Mouse (Mus musculus): ENCODE measurements around the gene Pigu. TPM values are rescaled to one million over a fixed set of nuclear protein-coding genes. Genes with fewer than 3 reads are reported as not detected.

The Pigu gene
- polyA plus RNA-seq (2014; fragmentation: Nextera tagmentation; extraction: Ambion mirVana), result 66.8 and 73.3 TPM in 2 replicates

GRCm38 (mm10) chr2:155356971-155357591 lies at the start of gene Pigu:
Gene Pigu, minus strand, starts transcription at chr2:155357430.
- H3K4me2 ChIP-seq (replicated peaks; ENCODE audit: low read depth, low read length), result peak within 1 kb of the TSS; percentile 74
- WGBS, result under 1% methylated on average over 38 of the region's 38 CpGs
- peak within 1 kb of the TSS; percentile 94 for H3K4me3 ChIP-seq (ENCODE audit: low read length)
- peaks cover 7% of the 10 kb centered on the region; the same call in 1 of the 2 replicates for H3K4me1 ChIP-seq (ENCODE audit: control insufficient read depth, insufficient read depth, low read length)
- H3K9me3 ChIP-seq (ENCODE audit: control insufficient read depth, low read length), result no peaks in the 10 kb centered on the region
- ATAC-seq (ENCODE audit: low FRiP score, low TSS enrichment), result peak; percentile 98
- H3K9ac ChIP-seq (ENCODE audit: low read depth, low read length), result peak within 1 kb of the TSS; percentile 78
- no peaks in the 10 kb centered on the region for H3K36me3 ChIP-seq (ENCODE audit: control insufficient read depth, insufficient read depth, low read length)
- H3K27ac ChIP-seq (ENCODE audit: low read depth, low read length), result peak within 1 kb of the TSS; percentile 71
- H3K27me3 ChIP-seq (ENCODE audit: control insufficient read depth, insufficient read depth, low read length), result no peaks in the 10 kb centered on the region

- 78% methylated on average over 1 of the region's 1 CpGs for WGBS
- H3K4me2 ChIP-seq (replicated peaks; ENCODE audit: low read depth, low read length), result no peak overlapping the region
- peaks cover 79% of the 10 kb centered on the region for H3K36me3 ChIP-seq (ENCODE audit: control insufficient read depth, insufficient read depth, low read length)
Observed at GRCm38 (mm10) chr2:155404635-155405034, 47.4 kb upstream of the Pigu start.

GRCm38 (mm10) chr2:155401926-155402325 lies 44.7 kb upstream of the Pigu start:
- Histone ChIP-seq H3K9ac (ENCODE audit: low read depth, low read length) (no peak overlapping the region), H3K36me3 (ENCODE audit: control insufficient read depth, insufficient read depth, low read length) (peaks cover 65% of the 10 kb centered on the region), H3K4me2 (replicated peaks; ENCODE audit: low read depth, low read length) (no peak overlapping the region), H3K4me3 (ENCODE audit: low read length) (no peak overlapping the region), H3K27ac (ENCODE audit: low read depth, low read length) (no peak overlapping the region), H3K4me1 (ENCODE audit: control insufficient read depth, insufficient read depth, low read length) (no peaks in the 10 kb centered on the region), H3K9me3 (ENCODE audit: control insufficient read depth, low read length) (no peaks in the 10 kb centered on the region), H3K27me3 (ENCODE audit: control insufficient read depth, insufficient read depth, low read length) (no peaks in the 10 kb centered on the region)
- ATAC-seq (ENCODE audit: low FRiP score, low TSS enrichment), result no peak
- 95% methylated on average over 4 of the region's 4 CpGs for WGBS

More at GRCm38 (mm10) chr2:155404635-155405034, 47.4 kb upstream of the Pigu start:
- H3K9ac ChIP-seq (ENCODE audit: low read depth, low read length), result no peak overlapping the region
- H3K9me3 ChIP-seq (ENCODE audit: control insufficient read depth, low read length), result no peaks in the 10 kb centered on the region
- H3K4me3 ChIP-seq (ENCODE audit: low read length), result no peak overlapping the region
- no peak overlapping the region for H3K27ac ChIP-seq (ENCODE audit: low read depth, low read length)
- no peaks in the 10 kb centered on the region for H3K27me3 ChIP-seq (ENCODE audit: control insufficient read depth, insufficient read depth, low read length)
- H3K4me1 ChIP-seq (ENCODE audit: control insufficient read depth, insufficient read depth, low read length), result no peaks in the 10 kb centered on the region
- no peak for ATAC-seq (ENCODE audit: low FRiP score, low TSS enrichment)

- no peaks in the 10 kb centered on the region for H3K27me3 ChIP-seq (ENCODE audit: control insufficient read depth, insufficient read depth, low read length)
- H3K36me3 ChIP-seq (ENCODE audit: control insufficient read depth, insufficient read depth, low read length), result peaks cover 58% of the 10 kb centered on the region
- no peak overlapping the region for H3K4me3 ChIP-seq (ENCODE audit: low read length)
- no peak overlapping the region for H3K27ac ChIP-seq (ENCODE audit: low read depth, low read length)
- no peaks in the 10 kb centered on the region for H3K9me3 ChIP-seq (ENCODE audit: control insufficient read depth, low read length)
- no peaks in the 10 kb centered on the region for H3K4me1 ChIP-seq (ENCODE audit: control insufficient read depth, insufficient read depth, low read length)
- ATAC-seq (ENCODE audit: low FRiP score, low TSS enrichment), result no peak
- no peak overlapping the region for H3K4me2 ChIP-seq (replicated peaks; ENCODE audit: low read depth, low read length)
- no peak overlapping the region for H3K9ac ChIP-seq (ENCODE audit: low read depth, low read length)
Observed at GRCm38 (mm10) chr2:155400276-155400675, 43.0 kb upstream of the Pigu start.

GRCm38 (mm10) chr2:155394586-155394985 lies 37.4 kb upstream of the Pigu start:
- no peak overlapping the region for H3K9ac ChIP-seq (ENCODE audit: low read depth, low read length)
- ATAC-seq (ENCODE audit: low FRiP score, low TSS enrichment), result no peak
- no peaks in the 10 kb centered on the region for H3K9me3 ChIP-seq (ENCODE audit: control insufficient read depth, low read length)
- H3K36me3 ChIP-seq (ENCODE audit: control insufficient read depth, insufficient read depth, low read length), result peaks cover 42% of the 10 kb centered on the region
- WGBS, result 90% methylated on average over 5 of the region's 5 CpGs
- no peak overlapping the region for H3K4me2 ChIP-seq (replicated peaks; ENCODE audit: low read depth, low read length)
- H3K4me3 ChIP-seq (ENCODE audit: low read length), result no peak overlapping the region
- H3K4me1 ChIP-seq (ENCODE audit: control insufficient read depth, insufficient read depth, low read length), result no peaks in the 10 kb centered on the region
- H3K27ac ChIP-seq (ENCODE audit: low read depth, low read length), result no peak overlapping the region
- H3K27me3 ChIP-seq (ENCODE audit: control insufficient read depth, insufficient read depth, low read length), result no peaks in the 10 kb centered on the region

DNA sequence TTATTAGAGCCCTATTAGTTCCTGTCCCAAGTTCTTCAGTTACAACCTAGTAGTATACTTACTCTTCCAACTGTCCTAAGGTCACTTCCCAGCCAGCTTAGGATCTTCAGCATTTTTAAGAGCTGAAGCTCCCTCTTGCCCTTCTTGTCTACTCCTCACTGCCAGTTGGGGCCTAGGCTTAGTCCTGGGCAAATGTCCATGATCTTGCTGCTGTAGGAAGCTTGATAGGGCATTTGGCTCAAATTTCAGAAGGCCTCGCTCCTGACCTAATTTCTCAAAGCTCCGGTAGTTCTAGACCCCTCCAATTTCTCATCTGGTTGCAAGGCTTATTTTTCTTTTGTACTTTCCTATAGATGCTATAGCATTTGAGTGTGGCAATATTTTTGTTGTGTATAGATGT lies 31.3 kb upstream of the Pigu start:
- no peaks in the 10 kb centered on the region; the same call in 1 of the 2 replicates for H3K4me1 ChIP-seq (ENCODE audit: control insufficient read depth, insufficient read depth, low read length)
- no peak overlapping the region for H3K27ac ChIP-seq (ENCODE audit: low read depth, low read length)
- H3K9ac ChIP-seq (ENCODE audit: low read depth, low read length), result no peak overlapping the region
- no peak overlapping the region for H3K4me3 ChIP-seq (ENCODE audit: low read length)
- no peaks in the 10 kb centered on the region for H3K27me3 ChIP-seq (ENCODE audit: control insufficient read depth, insufficient read depth, low read length)
- no peak for ATAC-seq (ENCODE audit: low FRiP score, low TSS enrichment)
- no peak overlapping the region for H3K4me2 ChIP-seq (replicated peaks; ENCODE audit: low read depth, low read length)
- H3K9me3 ChIP-seq (ENCODE audit: control insufficient read depth, low read length), result no peaks in the 10 kb centered on the region
- 75% methylated on average over 2 of the region's 2 CpGs for WGBS
- H3K36me3 ChIP-seq (ENCODE audit: control insufficient read depth, insufficient read depth, low read length), result peaks cover 32% of the 10 kb centered on the region

DNA sequence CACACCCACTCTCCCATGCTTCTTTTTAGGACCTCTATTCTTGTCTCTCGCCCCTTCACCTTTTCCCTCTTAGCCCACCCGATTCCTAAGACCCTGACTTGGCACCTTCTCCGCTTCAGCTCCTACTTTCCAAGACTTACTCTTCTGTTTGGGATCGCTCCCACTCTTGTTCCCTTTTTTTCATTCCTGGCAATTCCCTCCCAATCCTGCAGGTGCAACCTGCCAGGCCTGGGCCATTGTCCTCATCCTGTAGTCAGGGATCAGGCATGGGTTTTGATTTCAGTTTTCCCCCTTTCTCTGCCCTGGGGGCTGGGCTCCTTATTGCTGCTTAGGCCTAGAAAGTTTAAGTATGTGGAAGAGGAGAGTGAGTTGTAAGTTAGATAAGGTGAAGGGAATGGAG lies 29.8 kb upstream of the Pigu start:
- no peak for ATAC-seq (ENCODE audit: low FRiP score, low TSS enrichment)

GRCm38 (mm10) chr2:155386534-155386899 lies 29.3 kb upstream of the Pigu start:
- H3K9me3 ChIP-seq (ENCODE audit: control insufficient read depth, low read length), result no peaks in the 10 kb centered on the region
- peaks cover 32% of the 10 kb centered on the region for H3K36me3 ChIP-seq (ENCODE audit: control insufficient read depth, insufficient read depth, low read length)
- peaks cover 7% of the 10 kb centered on the region; the same call in 1 of the 2 replicates for H3K4me1 ChIP-seq (ENCODE audit: control insufficient read depth, insufficient read depth, low read length)
- peak overlapping the region; percentile 38; the same call in 1 of the 2 replicates for H3K9ac ChIP-seq (ENCODE audit: low read depth, low read length)
- no peak overlapping the region for H3K4me3 ChIP-seq (ENCODE audit: low read length)
- no peaks in the 10 kb centered on the region for H3K27me3 ChIP-seq (ENCODE audit: control insufficient read depth, insufficient read depth, low read length)
- WGBS, result 19% methylated on average over 27 of the region's 27 CpGs
- no peak overlapping the region for H3K4me2 ChIP-seq (replicated peaks; ENCODE audit: low read depth, low read length)
- no peak for ATAC-seq (ENCODE audit: low FRiP score, low TSS enrichment)
- H3K27ac ChIP-seq (ENCODE audit: low read depth, low read length), result no peak overlapping the region

More for the DNA sequence above, 29.8 kb upstream of the Pigu start:
- H3K9ac ChIP-seq (ENCODE audit: low read depth, low read length), result no peak overlapping the region
- no peak overlapping the region for H3K4me3 ChIP-seq (ENCODE audit: low read length)
- no peak overlapping the region for H3K4me2 ChIP-seq (replicated peaks; ENCODE audit: low read depth, low read length)
- no peaks in the 10 kb centered on the region for H3K27me3 ChIP-seq (ENCODE audit: control insufficient read depth, insufficient read depth, low read length)
- 56% methylated on average over 4 of the region's 4 CpGs for WGBS
- H3K9me3 ChIP-seq (ENCODE audit: control insufficient read depth, low read length), result no peaks in the 10 kb centered on the region
- peaks cover 32% of the 10 kb centered on the region for H3K36me3 ChIP-seq (ENCODE audit: control insufficient read depth, insufficient read depth, low read length)
- H3K27ac ChIP-seq (ENCODE audit: low read depth, low read length), result no peak overlapping the region
- peaks cover 7% of the 10 kb centered on the region; the same call in 1 of the 2 replicates for H3K4me1 ChIP-seq (ENCODE audit: control insufficient read depth, insufficient read depth, low read length)

- H3K9ac ChIP-seq (ENCODE audit: low read depth, low read length), result 0 out of 2 replicates have a peak overlapping the region, but pooled peaks have one; percentile 38
- H3K27me3 ChIP-seq (ENCODE audit: control insufficient read depth, insufficient read depth, low read length), result no peaks in the 10 kb centered on the region
- no peaks in the 10 kb centered on the region for H3K9me3 ChIP-seq (ENCODE audit: control insufficient read depth, low read length)
- no peak overlapping the region for H3K27ac ChIP-seq (ENCODE audit: low read depth, low read length)
- H3K4me3 ChIP-seq (ENCODE audit: low read length), result no peak overlapping the region
- 53% methylated on average over 18 of the region's 18 CpGs for WGBS
- H3K36me3 ChIP-seq (ENCODE audit: control insufficient read depth, insufficient read depth, low read length), result peaks cover 26% of the 10 kb centered on the region
- H3K4me2 ChIP-seq (replicated peaks; ENCODE audit: low read depth, low read length), result no peak overlapping the region
- peaks cover 7% of the 10 kb centered on the region; the same call in 1 of the 2 replicates for H3K4me1 ChIP-seq (ENCODE audit: control insufficient read depth, insufficient read depth, low read length)
- ATAC-seq (ENCODE audit: low FRiP score, low TSS enrichment), result no peak
Observed at GRCm38 (mm10) chr2:155385731-155386533, 28.7 kb upstream of the Pigu start.
